Mouse (Mus musculus): ENCODE measurements around the gene Gm49321. TPM values are rescaled to one million over a fixed set of nuclear protein-coding genes. Genes with fewer than 3 reads are reported as not detected.

The Gm49321 gene
- polyA plus RNA-seq, 1 experiment = not detected

DNA sequence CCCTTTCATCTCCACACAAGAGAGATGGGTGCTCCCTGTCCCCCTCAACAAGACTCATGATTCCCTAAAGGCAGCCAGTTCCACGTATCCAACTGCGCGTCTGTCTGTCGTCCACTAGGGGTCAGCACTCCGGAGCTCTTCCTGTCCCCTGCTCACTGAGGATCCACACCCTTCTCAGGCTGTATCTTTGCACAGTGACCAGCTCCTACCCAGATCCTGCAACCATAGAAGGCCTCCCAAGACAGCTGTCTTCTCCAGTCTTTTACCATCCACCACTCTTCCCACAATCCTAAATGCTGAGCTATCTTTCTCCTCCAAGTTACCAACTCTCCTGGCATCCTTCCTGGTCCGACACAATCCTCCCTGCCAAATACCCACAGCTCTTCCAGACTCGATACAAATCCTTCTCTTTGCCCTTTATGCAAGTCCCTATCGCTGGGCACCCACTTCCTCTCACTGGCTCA lies 72.0 kb downstream of the Gm49321 start:
- no peak overlapping the region for H3K4me3 ChIP-seq
- no peak overlapping the region for H3ac ChIP-seq (ENCODE audit: control insufficient read depth, insufficient read length)
- no peak for TF ChIP-seq MYOG (IDR thresholded peaks at IDR 0.05; ENCODE audit: control insufficient read depth in 1 of 3, insufficient read depth in 1 of 3, insufficient read length in 2 of 3, low read depth in 2 of 3)
- TF ChIP-seq TCF3 (IDR thresholded peaks at IDR 0.05; ENCODE audit: insufficient read length, low read depth) = no peak
- TF ChIP-seq USF1 (IDR thresholded peaks at IDR 0.05; ENCODE audit: low read depth) = no peak
- TF ChIP-seq MAX (IDR thresholded peaks at IDR 0.05; ENCODE audit: low read depth) = no peak
- no peak for TF ChIP-seq CEBPB (IDR thresholded peaks at IDR 0.05; ENCODE audit: insufficient read depth, poor library complexity, severe bottlenecking)
- TF ChIP-seq TCF12 (IDR thresholded peaks at IDR 0.05; ENCODE audit: insufficient read depth, poor library complexity, severe bottlenecking) = no peak
- TF ChIP-seq POLR2AphosphoS2 (IDR thresholded peaks at IDR 0.05; ENCODE audit: insufficient read length, low read depth) = no peak
- no peak for TF ChIP-seq POLR2A (IDR thresholded peaks at IDR 0.05; ENCODE audit: insufficient read length, low read depth)
- TF ChIP-seq REST (IDR thresholded peaks at IDR 0.05; ENCODE audit: insufficient read depth, insufficient read length) = no peak
- no peak for TF ChIP-seq SRF (IDR thresholded peaks at IDR 0.05; ENCODE audit: control insufficient read depth, insufficient read length, low read depth)
- no peak for TF ChIP-seq MYOD1 (IDR thresholded peaks at IDR 0.05; ENCODE audit: control insufficient read depth in 1 of 3, insufficient read length in 2 of 3, low read depth in 2 of 3)
- no peak for TF ChIP-seq E2F4 (IDR thresholded peaks at IDR 0.05; ENCODE audit: insufficient read depth)
- H3K79me2 ChIP-seq (ENCODE audit: control insufficient read depth, insufficient read depth) = no peaks in the 10 kb centered on the region
- H3K4me2 ChIP-seq (ENCODE audit: low read depth) = peak overlapping the region; percentile 36
- no peaks in the 10 kb centered on the region for H3K36me3 ChIP-seq (ENCODE audit: control insufficient read depth, insufficient read depth)
- peaks cover 14% of the 10 kb centered on the region for H3K27me3 ChIP-seq (ENCODE audit: control insufficient read depth, insufficient read depth, insufficient read length)

DNA sequence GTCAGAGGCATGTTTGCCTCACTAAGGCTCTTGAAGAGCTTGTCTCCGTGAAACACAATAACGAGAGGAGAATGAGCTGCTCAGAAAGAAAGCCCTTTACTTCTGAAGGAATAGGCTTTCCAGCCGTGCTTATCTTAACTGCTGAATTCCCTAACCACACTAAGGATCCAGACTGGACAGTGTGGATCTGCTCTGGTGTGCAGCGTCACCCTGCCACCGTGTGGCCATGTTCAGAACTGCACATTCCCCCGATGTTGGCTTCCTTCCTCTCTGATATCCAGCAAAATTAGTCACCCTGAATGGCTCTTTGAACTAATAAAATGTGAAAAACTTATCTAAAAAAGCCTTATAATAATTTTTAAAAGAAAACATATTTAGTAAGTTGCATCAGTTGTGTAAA lies 76.3 kb downstream of the Gm49321 start:
- H3K36me3 ChIP-seq (ENCODE audit: control insufficient read depth, insufficient read depth) = no peaks in the 10 kb centered on the region
- H3K4me3 ChIP-seq = no peak overlapping the region
- H3K4me2 ChIP-seq (ENCODE audit: low read depth) = peak overlapping the region; percentile 80
- no peaks in the 10 kb centered on the region for H3K79me2 ChIP-seq (ENCODE audit: control insufficient read depth, insufficient read depth)
- no peak for TF ChIP-seq CEBPB (IDR thresholded peaks at IDR 0.05; ENCODE audit: insufficient read depth, poor library complexity, severe bottlenecking)
- TF ChIP-seq E2F4 (IDR thresholded peaks at IDR 0.05; ENCODE audit: insufficient read depth) = no peak
- no peak for TF ChIP-seq TCF12 (IDR thresholded peaks at IDR 0.05; ENCODE audit: insufficient read depth, poor library complexity, severe bottlenecking)
- no peak for TF ChIP-seq USF1 (IDR thresholded peaks at IDR 0.05; ENCODE audit: low read depth)
- TF ChIP-seq REST (IDR thresholded peaks at IDR 0.05; ENCODE audit: insufficient read depth, insufficient read length) = no peak
- TF ChIP-seq MYOD1 (IDR thresholded peaks at IDR 0.05; ENCODE audit: control insufficient read depth in 1 of 3, insufficient read length in 2 of 3, low read depth in 2 of 3) = no peak
- TF ChIP-seq POLR2AphosphoS2 (IDR thresholded peaks at IDR 0.05; ENCODE audit: insufficient read length, low read depth) = no peak
- TF ChIP-seq MAX (IDR thresholded peaks at IDR 0.05; ENCODE audit: low read depth) = no peak
- no peak for TF ChIP-seq SRF (IDR thresholded peaks at IDR 0.05; ENCODE audit: control insufficient read depth, insufficient read length, low read depth)
- TF ChIP-seq MYOG (IDR thresholded peaks at IDR 0.05; ENCODE audit: control insufficient read depth in 1 of 3, insufficient read depth in 1 of 3, insufficient read length in 2 of 3, low read depth in 2 of 3) = no peak
- no peak for TF ChIP-seq POLR2A (IDR thresholded peaks at IDR 0.05; ENCODE audit: insufficient read length, low read depth)
- no peak for TF ChIP-seq TCF3 (IDR thresholded peaks at IDR 0.05; ENCODE audit: insufficient read length, low read depth)
- no peak overlapping the region for H3ac ChIP-seq (ENCODE audit: control insufficient read depth, insufficient read length)
- H3K27me3 ChIP-seq (ENCODE audit: control insufficient read depth, insufficient read depth, insufficient read length) = no peaks in the 10 kb centered on the region

DNA sequence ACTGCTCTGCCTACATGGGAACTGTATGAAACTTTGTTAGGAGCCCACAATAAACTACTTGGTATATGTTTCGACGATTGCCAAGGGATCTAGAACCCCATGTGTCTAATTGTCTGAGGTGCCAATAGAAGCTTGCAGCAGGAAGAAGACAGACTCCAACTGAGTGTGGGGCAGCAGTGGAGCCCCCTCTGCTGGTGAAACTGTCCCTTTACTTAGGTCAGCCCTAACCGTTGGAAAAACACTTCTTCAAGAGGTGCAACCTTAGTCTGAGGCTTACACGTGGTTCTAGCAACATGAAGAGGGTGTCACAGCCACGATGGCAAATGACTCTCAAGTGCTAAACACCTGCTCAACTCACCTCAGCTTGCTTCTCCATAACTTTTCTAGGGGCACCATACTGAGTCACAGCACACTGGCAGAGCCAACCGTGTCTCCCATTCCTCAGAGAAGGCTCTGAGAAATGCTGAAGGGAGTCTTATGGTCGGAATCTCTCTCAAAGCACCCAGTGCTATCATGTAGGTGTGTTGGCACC lies 77.4 kb downstream of the Gm49321 start:
- Histone ChIP-seq H3ac (ENCODE audit: control insufficient read depth, insufficient read length) (no peak overlapping the region), H3K4me2 (ENCODE audit: low read depth) (no peak overlapping the region), H3K79me2 (ENCODE audit: control insufficient read depth, insufficient read depth) (no peaks in the 10 kb centered on the region), H3K4me3 (no peak overlapping the region), H3K36me3 (ENCODE audit: control insufficient read depth, insufficient read depth) (no peaks in the 10 kb centered on the region), H3K27me3 (ENCODE audit: control insufficient read depth, insufficient read depth, insufficient read length) (no peaks in the 10 kb centered on the region)
- TF ChIP-seq POLR2A (IDR thresholded peaks at IDR 0.05; ENCODE audit: insufficient read length, low read depth) (no peak), TCF12 (IDR thresholded peaks at IDR 0.05; ENCODE audit: insufficient read depth, poor library complexity, severe bottlenecking) (no peak), E2F4 (IDR thresholded peaks at IDR 0.05; ENCODE audit: insufficient read depth) (no peak), MAX (IDR thresholded peaks at IDR 0.05; ENCODE audit: low read depth) (no peak), REST (IDR thresholded peaks at IDR 0.05; ENCODE audit: insufficient read depth, insufficient read length) (no peak), TCF3 (IDR thresholded peaks at IDR 0.05; ENCODE audit: insufficient read length, low read depth) (no peak), USF1 (IDR thresholded peaks at IDR 0.05; ENCODE audit: low read depth) (no peak), POLR2AphosphoS2 (IDR thresholded peaks at IDR 0.05; ENCODE audit: insufficient read length, low read depth) (no peak), MYOG (IDR thresholded peaks at IDR 0.05; ENCODE audit: control insufficient read depth in 1 of 3, insufficient read depth in 1 of 3, insufficient read length in 2 of 3, low read depth in 2 of 3) (no peak), SRF (IDR thresholded peaks at IDR 0.05; ENCODE audit: control insufficient read depth, insufficient read length, low read depth) (no peak), CEBPB (IDR thresholded peaks at IDR 0.05; ENCODE audit: insufficient read depth, poor library complexity, severe bottlenecking) (no peak), MYOD1 (IDR thresholded peaks at IDR 0.05; ENCODE audit: control insufficient read depth in 1 of 3, insufficient read length in 2 of 3, low read depth in 2 of 3) (no peak)

DNA sequence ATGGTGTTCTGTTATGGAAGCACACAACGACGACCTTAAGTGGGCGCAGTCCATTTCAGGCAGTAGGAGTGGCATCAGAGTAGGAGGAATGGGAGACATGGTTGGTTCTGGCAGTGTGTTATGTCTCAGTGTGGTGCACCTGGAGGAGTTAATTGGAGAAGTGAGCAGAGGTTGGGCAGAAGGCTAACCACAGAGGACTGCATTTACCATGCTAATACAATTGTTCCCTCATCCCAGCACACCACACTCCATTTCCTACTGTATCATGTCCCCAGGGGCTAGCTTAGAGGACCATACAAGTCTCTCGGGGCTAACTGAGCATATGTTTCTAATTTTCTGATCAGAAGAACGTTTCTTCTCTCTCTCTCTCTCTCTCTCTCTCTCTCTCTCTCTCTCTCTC lies 78.0 kb downstream of the Gm49321 start:
- no peak overlapping the region for H3K4me2 ChIP-seq (ENCODE audit: low read depth)
- no peaks in the 10 kb centered on the region for H3K79me2 ChIP-seq (ENCODE audit: control insufficient read depth, insufficient read depth)

More for the DNA sequence above, 78.0 kb downstream of the Gm49321 start:
- H3K4me3 ChIP-seq = no peak overlapping the region
- TF ChIP-seq SRF (IDR thresholded peaks at IDR 0.05; ENCODE audit: control insufficient read depth, insufficient read length, low read depth) = no peak
- TF ChIP-seq POLR2A (IDR thresholded peaks at IDR 0.05; ENCODE audit: insufficient read length, low read depth) = no peak
- no peak for TF ChIP-seq MYOG (IDR thresholded peaks at IDR 0.05; ENCODE audit: control insufficient read depth in 1 of 3, insufficient read depth in 1 of 3, insufficient read length in 2 of 3, low read depth in 2 of 3)
- TF ChIP-seq TCF3 (IDR thresholded peaks at IDR 0.05; ENCODE audit: insufficient read length, low read depth) = no peak
- no peak for TF ChIP-seq POLR2AphosphoS2 (IDR thresholded peaks at IDR 0.05; ENCODE audit: insufficient read length, low read depth)
- TF ChIP-seq CEBPB (IDR thresholded peaks at IDR 0.05; ENCODE audit: insufficient read depth, poor library complexity, severe bottlenecking) = no peak
- no peak for TF ChIP-seq USF1 (IDR thresholded peaks at IDR 0.05; ENCODE audit: low read depth)
- TF ChIP-seq MAX (IDR thresholded peaks at IDR 0.05; ENCODE audit: low read depth) = no peak
- TF ChIP-seq TCF12 (IDR thresholded peaks at IDR 0.05; ENCODE audit: insufficient read depth, poor library complexity, severe bottlenecking) = no peak
- TF ChIP-seq MYOD1 (IDR thresholded peaks at IDR 0.05; ENCODE audit: control insufficient read depth in 1 of 3, insufficient read length in 2 of 3, low read depth in 2 of 3) = no peak
- TF ChIP-seq E2F4 (IDR thresholded peaks at IDR 0.05; ENCODE audit: insufficient read depth) = no peak
- no peak for TF ChIP-seq REST (IDR thresholded peaks at IDR 0.05; ENCODE audit: insufficient read depth, insufficient read length)
- no peaks in the 10 kb centered on the region for H3K27me3 ChIP-seq (ENCODE audit: control insufficient read depth, insufficient read depth, insufficient read length)
- H3K36me3 ChIP-seq (ENCODE audit: control insufficient read depth, insufficient read depth) = no peaks in the 10 kb centered on the region
- no peak overlapping the region for H3ac ChIP-seq (ENCODE audit: control insufficient read depth, insufficient read length)

Other genes starting within 250 kb of the Gm49321 start
- 39.9 TPM for gene Hif1a, start 36.3 kb upstream of the Gm49321 start, polyA plus RNA-seq (2012; fragmentation: generic; extraction: Trizol)
- gene Snapc1, start 26.8 kb downstream of the Gm49321 start, polyA plus RNA-seq (2012; fragmentation: generic; extraction: Trizol) = 3.4 TPM
- gene Syt16, start 60.0 kb downstream of the Gm49321 start, polyA plus RNA-seq (2012; fragmentation: generic; extraction: Trizol) = not detected

Measured in myocyte (in vitro differentiated cells).